Mouse (Mus musculus) heart, embryonic 16.5 days (tissue): ENCODE measurements around the gene Olfr309. TPM values are rescaled to one million over a fixed set of nuclear protein-coding genes. Genes with fewer than 3 reads are reported as not detected.
"Not testable (repeated sequence)": the region's sequence is repeated elsewhere in the genome, so short reads cannot be mapped to it uniquely, and the experiment has no call there.

Experiments used
- ATAC-seq: fragments of 200-750 bp; cut with Nextera tagmentation; replicated peaks from 2 replicates; pipeline ENCODE4 v1.8.0; 2017; ENCODE audit warnings: moderate number of reproducible peaks; ENCODE audit not compliant: insufficient read depth, low FRiP score; ENCODE audit errors: extremely low read depth
- H3K27ac ChIP-seq: fragments of 300-500 bp; sonication (generic); 2 replicates; pipeline ENCODE4 v1.5.1; 2014; ENCODE audit warnings: mild to moderate bottlenecking, low read length, control low read depth, moderate library complexity
- H3K27me3 ChIP-seq: fragments of 300-500 bp; sonication (generic); 2 replicates; pipeline ENCODE4 v1.6.1; 2014; ENCODE audit warnings: low read length, mixed read lengths; ENCODE audit not compliant: control insufficient read depth, insufficient read depth
- H3K36me3 ChIP-seq: fragments of 300-500 bp; sonication (generic); 2 replicates; pipeline ENCODE4 v1.6.1; 2014; ENCODE audit not compliant: control insufficient read depth, insufficient read depth
- H3K4me1 ChIP-seq: fragments of 300-500 bp; sonication (generic); 2 replicates; pipeline ENCODE4 v1.6.1; 2014; ENCODE audit warnings: low read length, mixed read lengths; ENCODE audit not compliant: control insufficient read depth, insufficient read depth
- H3K4me2 ChIP-seq: fragments of 300-500 bp; sonication (generic); 2 replicates; pipeline ENCODE4 v1.6.1; 2014; ENCODE audit warnings: low read depth, mild to moderate bottlenecking, control low read depth, low read length
- H3K4me3 ChIP-seq: fragments of 300-500 bp; sonication (generic); 2 replicates; pipeline ENCODE4 v1.5.1; 2014; ENCODE audit warnings: mild to moderate bottlenecking, control low read depth, low read length
- H3K9ac ChIP-seq: fragments of 300-500 bp; sonication (generic); 2 replicates; pipeline ENCODE4 v1.6.1; 2014; ENCODE audit warnings: low read length, control low read depth
- H3K9me3 ChIP-seq: fragments of 300-500 bp; sonication (generic); replicated peaks from 2 replicates; pipeline ENCODE4 v1.6.1; 2016; ENCODE audit warnings: low read length; ENCODE audit not compliant: control insufficient read depth
- WGBS: fragments of 180-500 bp; shearing (Covaris S2); extraction: QIAGEN DNeasy Blood & Tissue Kit; methylation state at CpG from one replicate; pipeline ENCODE4 v1.1.7; 2014; 5-methylcytosine and 5-hydroxymethylcytosine counted together
- polyA plus RNA-seq: library from polyadenylated mRNA; unstranded; fragments of >200 nt; fragmentation: Nextera tagmentation; extraction: Ambion mirVana; gene quantifications from 2 replicates; pipeline ENCODE4 v1.2.1, GENCODE M21; 2015

Gene Olfr309
- not detected in 2 replicates for polyA plus RNA-seq

DNA sequence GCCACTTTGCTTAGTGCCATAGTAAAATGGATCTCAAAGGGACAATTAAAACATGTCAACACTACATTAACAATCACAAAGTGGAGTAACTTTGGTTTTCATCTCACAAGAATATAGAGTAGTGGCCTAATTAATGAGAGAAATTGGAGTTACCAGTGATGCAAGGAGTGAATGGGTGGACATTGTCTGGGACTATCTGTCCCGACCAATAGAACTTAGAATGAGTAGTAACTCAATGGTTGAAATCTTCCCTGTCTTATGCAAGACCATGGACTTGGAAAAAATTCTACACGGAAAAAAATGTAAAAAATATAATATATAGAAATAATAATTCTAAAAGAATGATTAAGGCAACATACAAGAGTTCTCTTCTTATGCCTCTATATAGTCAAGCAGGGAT lies at the start of gene Olfr309:
TSS of gene Olfr309 (minus strand) at position 101 of the 400 bp plus-strand sequence.
- no peaks in the 10 kb centered on the region for H3K36me3 ChIP-seq
- no peaks in the 10 kb centered on the region for H3K27me3 ChIP-seq
- H3K9me3 ChIP-seq: no peaks in the 10 kb centered on the region
- H3K4me2 ChIP-seq: no peak within 1 kb of the TSS
- no peak for ATAC-seq
- H3K9ac ChIP-seq: no peak within 1 kb of the TSS
- WGBS: 60% methylated on average over 2 of the region's 2 CpGs
- H3K4me1 ChIP-seq: no peaks in the 10 kb centered on the region
- H3K27ac ChIP-seq: no peak within 1 kb of the TSS
- H3K4me3 ChIP-seq: no peak within 1 kb of the TSS

DNA sequence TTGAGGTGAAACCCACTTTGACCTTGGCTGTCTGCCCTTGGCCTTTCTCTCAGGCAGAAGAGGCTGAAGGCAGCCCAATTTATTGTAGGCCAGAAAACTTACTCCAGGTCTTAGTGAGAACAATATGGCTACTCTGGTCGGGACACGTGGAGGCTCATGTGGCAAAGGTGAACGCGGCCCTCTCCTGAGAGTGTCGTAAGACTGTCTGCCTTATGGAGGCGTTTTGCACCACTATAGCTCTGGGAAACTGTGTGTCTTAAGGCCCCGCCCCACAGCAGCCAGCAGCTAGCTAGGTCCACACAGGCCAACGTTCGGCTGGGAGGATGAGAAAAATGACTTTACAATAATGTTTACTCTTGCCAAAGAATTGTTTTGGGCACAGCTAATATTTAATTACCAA lies 32.8 kb upstream of the Olfr309 start:
- not testable (repeated sequence) for H3K4me2 ChIP-seq, H3K4me1 ChIP-seq, H3K4me3 ChIP-seq, H3K9me3 ChIP-seq, H3K27ac ChIP-seq, H3K36me3 ChIP-seq, H3K27me3 ChIP-seq, ATAC-seq, H3K9ac ChIP-seq
- WGBS: 86% methylated on average over 9 of the region's 9 CpGs

DNA sequence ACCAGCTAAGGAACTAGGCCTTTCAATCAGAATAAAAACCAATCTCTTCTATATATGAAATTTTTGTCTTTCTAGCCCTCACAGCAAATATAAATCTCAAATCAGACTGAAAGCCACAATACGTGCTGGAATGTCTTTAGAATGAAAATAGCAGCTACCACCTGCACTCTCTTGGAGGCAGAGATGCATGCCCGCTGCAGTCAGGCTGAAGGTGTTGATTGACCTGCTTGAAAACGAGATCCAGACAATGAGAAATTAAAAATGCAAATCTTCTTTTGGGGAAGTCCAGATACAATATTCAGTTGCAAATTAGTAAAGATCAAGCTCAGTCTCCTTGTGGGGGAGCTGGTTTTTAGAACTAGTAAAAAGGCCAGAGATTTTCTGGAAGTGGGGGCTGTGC lies 30.7 kb upstream of the Olfr309 start:
- peaks cover 2% of the 10 kb centered on the region; the same call in 1 of the 2 replicates for H3K9me3 ChIP-seq
- ATAC-seq: no peak

DNA sequence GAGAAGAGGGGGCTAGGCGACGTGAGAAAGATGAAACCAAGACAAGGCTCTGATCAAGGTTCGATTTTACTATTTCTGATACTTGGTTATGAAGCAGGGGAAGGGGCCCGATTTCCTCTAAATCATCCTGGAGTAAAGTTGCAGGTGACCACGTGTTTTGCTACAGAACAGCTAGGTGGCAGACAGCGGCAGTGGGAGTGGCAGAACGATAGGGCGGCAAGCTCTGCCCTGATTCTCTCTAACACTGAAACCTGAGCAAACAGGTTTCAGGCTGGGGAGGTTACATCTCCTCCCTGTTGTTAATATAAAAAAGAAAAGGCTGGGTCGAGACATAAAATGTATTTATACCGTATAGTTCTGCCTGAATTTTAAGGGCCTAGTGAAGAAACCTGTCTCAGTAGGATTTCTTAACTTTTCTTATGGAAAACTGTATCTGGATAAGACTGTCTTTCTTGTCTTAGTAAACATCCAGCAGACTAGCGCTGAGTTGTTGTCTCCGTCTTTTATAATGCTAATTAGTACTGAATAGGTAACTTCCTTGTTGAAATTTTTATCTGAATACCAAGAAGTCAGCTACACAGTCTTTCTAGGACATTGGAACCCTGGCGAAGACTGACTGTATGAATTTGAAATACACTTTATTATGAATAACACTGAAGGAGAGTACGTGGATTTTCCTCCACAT lies 29.5 kb upstream of the Olfr309 start:
- Histone ChIP-seq H3K4me3 (no peak overlapping the region), H3K27ac (no peak overlapping the region), H3K9ac (no peak overlapping the region), H3K27me3 (no peaks in the 10 kb centered on the region), H3K4me2 (no peak overlapping the region), H3K36me3 (no peaks in the 10 kb centered on the region), H3K4me1 (no peaks in the 10 kb centered on the region), H3K9me3 (0 out of 2 replicates have a peak, but pooled peaks cover 2% of the 10 kb centered on the region)
- 67% methylated on average over 14 of the region's 14 CpGs for WGBS
- no peak for ATAC-seq

More for the DNA sequence above, 30.7 kb upstream of the Olfr309 start:
- no peak overlapping the region for H3K27ac ChIP-seq
- H3K4me2 ChIP-seq: no peak overlapping the region
- no peak overlapping the region for H3K4me3 ChIP-seq
- no peaks in the 10 kb centered on the region for H3K36me3 ChIP-seq
- H3K9ac ChIP-seq: no peak overlapping the region
- 63% methylated on average over 3 of the region's 3 CpGs for WGBS
- H3K27me3 ChIP-seq: no peaks in the 10 kb centered on the region
- no peaks in the 10 kb centered on the region for H3K4me1 ChIP-seq

DNA sequence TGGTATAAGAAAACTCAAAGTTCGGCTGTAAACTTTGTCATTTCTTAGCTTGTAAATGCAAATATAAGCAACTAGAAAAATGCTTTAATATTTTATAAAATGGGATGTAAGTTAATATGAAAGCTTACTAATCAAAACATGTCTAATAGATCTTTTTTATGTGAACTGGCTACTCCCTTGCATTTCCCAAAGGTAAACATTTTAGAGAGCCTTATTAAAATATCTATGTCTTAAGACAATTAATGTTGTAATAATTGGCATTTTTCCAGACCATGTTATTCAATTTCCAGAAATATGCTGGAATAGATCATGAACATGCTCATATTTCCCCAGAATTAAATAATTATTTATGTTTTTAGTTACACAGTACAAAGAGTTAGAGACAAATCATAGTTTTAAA lies 24.0 kb upstream of the Olfr309 start, which contains the start of gene Olfr307:
TSS of gene Olfr307 (minus strand) at position 101 of the 400 bp plus-strand sequence.
- Histone ChIP-seq H3K27me3 (no peaks in the 10 kb centered on the region), H3K9ac (no peak within 1 kb of the TSS), H3K27ac (no peak within 1 kb of the TSS), H3K4me2 (no peak within 1 kb of the TSS), H3K4me1 (no peaks in the 10 kb centered on the region), H3K36me3 (no peaks in the 10 kb centered on the region), H3K9me3 (no peaks in the 10 kb centered on the region), H3K4me3 (no peak within 1 kb of the TSS)
- WGBS: 60% methylated on average over 1 of the region's 1 CpGs
- ATAC-seq: no peak

DNA sequence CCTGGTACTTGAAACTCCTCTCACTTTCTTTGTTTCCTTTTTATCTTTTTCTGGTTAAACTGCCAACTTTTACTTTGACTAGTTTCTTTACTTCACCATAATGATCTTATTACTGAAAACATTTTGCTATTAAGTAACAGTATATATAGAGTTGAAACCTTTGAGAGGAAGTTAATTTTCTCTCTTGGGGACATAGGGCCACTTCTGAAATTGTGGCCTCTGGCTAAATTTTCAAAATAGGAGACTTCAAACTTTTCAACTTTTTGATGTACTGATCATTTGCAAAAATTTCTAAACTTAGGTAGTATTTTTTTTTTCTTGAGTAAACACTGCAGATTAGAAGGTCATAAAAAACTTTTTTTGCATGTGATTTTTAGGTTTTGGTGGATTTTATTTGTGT lies 12.0 kb upstream of the Olfr309 start, which contains the start of gene Olfr308:
TSS of gene Olfr308 (minus strand) at position 101 of the 400 bp plus-strand sequence.
- no peaks in the 10 kb centered on the region for H3K9me3 ChIP-seq
- no peak for ATAC-seq
- no peak within 1 kb of the TSS for H3K4me3 ChIP-seq
- H3K27me3 ChIP-seq: no peaks in the 10 kb centered on the region
- no peak within 1 kb of the TSS for H3K4me2 ChIP-seq
- H3K9ac ChIP-seq: no peak within 1 kb of the TSS
- H3K27ac ChIP-seq: no peak within 1 kb of the TSS
- H3K36me3 ChIP-seq: no peaks in the 10 kb centered on the region
- H3K4me1 ChIP-seq: no peaks in the 10 kb centered on the region

DNA sequence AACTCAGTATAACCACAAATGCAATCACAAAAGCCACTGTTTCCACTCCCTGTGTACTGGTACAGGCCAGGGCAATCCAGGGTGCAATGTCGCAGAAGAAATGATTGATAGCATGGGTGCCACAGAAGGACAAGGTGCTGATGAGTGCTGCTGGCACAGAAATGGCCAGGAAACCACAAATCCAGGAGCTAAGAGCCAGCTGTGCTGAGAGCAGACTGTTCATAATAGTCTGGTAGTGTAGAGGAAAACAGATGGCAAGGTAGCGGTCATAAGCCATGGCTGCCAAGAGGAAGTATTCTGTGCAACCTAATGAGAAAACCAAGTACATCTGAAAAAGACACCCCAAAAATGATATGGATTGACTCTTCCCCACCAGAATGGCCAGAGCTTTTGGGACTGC lies 7.8 kb upstream of the Olfr309 start:
- Histone ChIP-seq H3K4me2 (no peak overlapping the region), H3K4me3 (no peak overlapping the region), H3K27me3 (no peaks in the 10 kb centered on the region), H3K9ac (no peak overlapping the region), H3K4me1 (no peaks in the 10 kb centered on the region), H3K27ac (no peak overlapping the region), H3K36me3 (no peaks in the 10 kb centered on the region), H3K9me3 (no peaks in the 10 kb centered on the region)
- no peak for ATAC-seq
- WGBS: 74% methylated on average over 2 of the region's 2 CpGs

DNA sequence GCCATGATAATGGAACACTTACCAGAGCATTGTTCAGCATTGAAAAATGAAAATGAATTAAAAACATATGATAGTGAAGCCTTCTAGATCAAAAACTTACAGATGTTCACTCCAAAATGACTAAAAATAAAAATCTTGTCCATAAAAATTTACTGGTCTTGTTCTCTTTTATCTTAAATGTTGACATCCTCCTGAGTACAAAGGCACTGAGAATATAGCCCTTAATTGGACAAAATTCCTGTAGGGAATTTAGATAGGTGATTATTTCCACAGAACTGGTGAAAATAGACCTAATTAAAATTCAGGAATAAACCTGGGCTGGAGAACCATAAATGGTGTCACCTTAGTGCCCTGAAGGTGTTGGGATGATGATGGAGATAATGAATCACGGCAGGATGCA lies 36.4 kb downstream of the Olfr309 start, which contains the start of gene Olfr310:
TSS of gene Olfr310 (minus strand) at position 101 of the 400 bp plus-strand sequence.
- H3K36me3 ChIP-seq: no peaks in the 10 kb centered on the region
- no peak within 1 kb of the TSS for H3K4me3 ChIP-seq
- H3K27me3 ChIP-seq: no peaks in the 10 kb centered on the region
- no peak within 1 kb of the TSS for H3K9ac ChIP-seq
- no peaks in the 10 kb centered on the region for H3K4me1 ChIP-seq
- no peak within 1 kb of the TSS for H3K4me2 ChIP-seq
- H3K9me3 ChIP-seq: no peaks in the 10 kb centered on the region
- WGBS: 57% methylated on average over 1 of the region's 1 CpGs
- no peak within 1 kb of the TSS for H3K27ac ChIP-seq
- no peak for ATAC-seq
